Mouse (Mus musculus) embryonic facial prominence, embryonic 14.5 days (tissue): ENCODE measurements around the gene Hoxa4. TPM values are rescaled to one million over a fixed set of nuclear protein-coding genes. Genes with fewer than 3 reads are reported as not detected.

Source experiments
- ATAC-seq: fragments of 200-750 bp; cut with Nextera tagmentation; 2 replicates; pipeline ENCODE4 v1.8.0; 2017; ENCODE audit warnings: low read depth, moderate number of reproducible peaks, moderate TSS enrichment
- DNase-seq: peaks from one replicate; pipeline ENCODE4 v3.0.0-alpha.2; 2015; ENCODE audit warnings: low spot score
- H3K27ac ChIP-seq: fragments of 300-500 bp; sonication (generic); replicated peaks from 2 replicates; pipeline ENCODE4 v1.5.1; 2014; ENCODE audit warnings: low read depth, mild to moderate bottlenecking, low read length, moderate library complexity
- H3K27me3 ChIP-seq: fragments of 300-500 bp; sonication (generic); replicated peaks from 2 replicates; pipeline ENCODE4 v1.6.1; 2014; ENCODE audit warnings: low read length; ENCODE audit not compliant: control insufficient read depth, insufficient read depth
- H3K36me3 ChIP-seq: fragments of 300-500 bp; sonication (generic); 2 replicates; pipeline ENCODE4 v1.6.1; 2014; ENCODE audit warnings: low read length, mixed read lengths; ENCODE audit not compliant: control insufficient read depth, insufficient read depth
- H3K4me1 ChIP-seq: fragments of 300-500 bp; sonication (generic); 2 replicates; pipeline ENCODE4 v1.6.1; 2014; ENCODE audit warnings: antibody characterized with exemption, low read length; ENCODE audit not compliant: control insufficient read depth, insufficient read depth
- H3K4me2 ChIP-seq: fragments of 300-500 bp; sonication (generic); 2 replicates; pipeline ENCODE4 v1.6.1; 2014; ENCODE audit warnings: low read depth, mild to moderate bottlenecking, low read length, moderate library complexity, mixed read lengths
- H3K4me3 ChIP-seq: fragments of 300-500 bp; sonication (generic); 2 replicates; pipeline ENCODE4 v1.5.1; 2014; ENCODE audit warnings: low read depth, mild to moderate bottlenecking, low read length
- H3K9ac ChIP-seq: fragments of 300-500 bp; sonication (generic); 2 replicates; pipeline ENCODE4 v1.6.1; 2014; ENCODE audit warnings: low read depth, mild to moderate bottlenecking, low read length, moderate library complexity, mixed read lengths
- H3K9me3 ChIP-seq: fragments of 300-500 bp; sonication (generic); 2 replicates; pipeline ENCODE4 v1.6.1; 2016; ENCODE audit warnings: low read length; ENCODE audit not compliant: control insufficient read depth
- whole genome bisulfite sequencing: fragments of 180-500 bp; shearing (Covaris S2); extraction: QIAGEN DNeasy Blood & Tissue Kit; methylation state at CpG from one replicate; pipeline ENCODE4 v1.1.7; 2014; 5-methylcytosine and 5-hydroxymethylcytosine counted together
- polyA plus RNA-seq: library from polyadenylated mRNA; unstranded; fragments of >200 nt; fragmentation: Nextera tagmentation; extraction: Ambion mirVana; gene quantifications from 2 replicates; pipeline ENCODE4 v1.2.1, GENCODE M21; 2014

The Hoxa4 gene
- polyA plus RNA-seq, 1 experiment from 2014 or later = 1.1 TPM

GRCm38 (mm10) chr6:52183311-52184080 is 8.1 kb downstream of the Hoxa4 start:
- Histone ChIP-seq H3K4me3 (no peak overlapping the region), H3K9me3 (no peaks in the 10 kb centered on the region), H3K4me1 (no peaks in the 10 kb centered on the region), H3K4me2 (no peak overlapping the region), H3K36me3 (no peaks in the 10 kb centered on the region), H3K9ac (no peak overlapping the region), H3K27ac (no peak overlapping the region), H3K27me3 (peaks cover 99% of the 10 kb centered on the region)
- DNase-seq (no peak), ATAC-seq (no peak)
- WGBS = 13% methylated on average over 10 of the region's 10 CpGs

GRCm38 (mm10) chr6:52182793-52183192 is 8.8 kb downstream of the Hoxa4 start:
- no peak overlapping the region for H3K4me3 ChIP-seq
- no peak for ATAC-seq

GRCm38 (mm10) chr6:52182030-52182429 is 9.5 kb downstream of the Hoxa4 start:
- 25% methylated on average over 2 of the region's 2 CpGs for WGBS

More at GRCm38 (mm10) chr6:52182793-52183192, 8.8 kb downstream of the Hoxa4 start:
- WGBS = 38% methylated on average over 1 of the region's 1 CpGs
- H3K27me3 ChIP-seq = peaks cover 98% of the 10 kb centered on the region
- H3K36me3 ChIP-seq = no peaks in the 10 kb centered on the region
- H3K9me3 ChIP-seq = no peaks in the 10 kb centered on the region
- no peak overlapping the region for H3K9ac ChIP-seq
- H3K27ac ChIP-seq = no peak overlapping the region
- no peak overlapping the region for H3K4me2 ChIP-seq
- DNase-seq = no peak
- no peaks in the 10 kb centered on the region for H3K4me1 ChIP-seq

GRCm38 (mm10) chr6:52180726-52181125 is 10.8 kb downstream of the Hoxa4 start:
- 13% methylated on average over 3 of the region's 3 CpGs for WGBS
- Histone ChIP-seq H3K9me3 (no peaks in the 10 kb centered on the region), H3K4me3 (no peak overlapping the region), H3K9ac (no peak overlapping the region), H3K4me1 (no peaks in the 10 kb centered on the region), H3K36me3 (no peaks in the 10 kb centered on the region), H3K27me3 (peaks cover 98% of the 10 kb centered on the region), H3K27ac (no peak overlapping the region), H3K4me2 (no peak overlapping the region)
- DNase-seq = no peak
- no peak for ATAC-seq

More at GRCm38 (mm10) chr6:52182030-52182429, 9.5 kb downstream of the Hoxa4 start:
- H3K27ac ChIP-seq = no peak overlapping the region
- no peaks in the 10 kb centered on the region for H3K4me1 ChIP-seq
- H3K4me2 ChIP-seq = no peak overlapping the region
- H3K27me3 ChIP-seq = peaks cover 98% of the 10 kb centered on the region
- no peak for ATAC-seq
- H3K9me3 ChIP-seq = no peaks in the 10 kb centered on the region
- no peaks in the 10 kb centered on the region for H3K36me3 ChIP-seq
- no peak for DNase-seq
- H3K4me3 ChIP-seq = no peak overlapping the region
- H3K9ac ChIP-seq = no peak overlapping the region

DNA sequence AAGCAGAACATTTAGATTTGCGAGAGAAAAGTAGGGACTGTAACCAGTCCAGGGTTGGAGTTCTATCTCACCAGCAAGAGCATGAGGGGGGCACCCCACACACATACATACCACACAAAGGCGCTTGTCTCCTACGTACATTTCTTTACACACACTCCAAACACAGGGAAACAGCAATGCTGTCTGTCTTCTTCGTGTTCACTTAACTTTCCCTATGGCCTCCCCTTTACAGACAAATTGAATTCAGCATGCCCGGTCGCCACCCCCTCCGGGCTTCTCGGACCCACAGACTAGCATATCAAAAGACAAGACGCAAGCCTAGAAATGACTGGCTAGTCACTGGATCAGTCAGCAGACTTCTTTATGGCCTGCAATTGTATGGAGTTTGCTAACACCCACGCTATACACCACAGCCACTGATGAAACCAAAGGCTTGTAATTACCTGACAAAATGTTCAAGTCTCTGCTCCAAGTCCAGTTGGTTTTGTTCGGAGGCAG is 11.3 kb downstream of the Hoxa4 start:
- 5% methylated on average over 11 of the region's 11 CpGs for WGBS
- Histone ChIP-seq H3K9me3 (no peaks in the 10 kb centered on the region), H3K4me1 (no peaks in the 10 kb centered on the region), H3K36me3 (no peaks in the 10 kb centered on the region), H3K9ac (no peak overlapping the region), H3K27me3 (peaks cover 98% of the 10 kb centered on the region), H3K27ac (no peak overlapping the region), H3K4me3 (peak overlapping the region; percentile 0; the same call in 1 of the 2 replicates), H3K4me2 (peak overlapping the region; percentile 29; the same call in 1 of the 2 replicates)
- DNase-seq (no peak), ATAC-seq (no peak)

GRCm38 (mm10) chr6:52179690-52180089 is 11.9 kb downstream of the Hoxa4 start:
- Histone ChIP-seq H3K9me3 (no peaks in the 10 kb centered on the region), H3K27me3 (peaks cover 98% of the 10 kb centered on the region), H3K36me3 (no peaks in the 10 kb centered on the region), H3K9ac (no peak overlapping the region), H3K27ac (no peak overlapping the region), H3K4me1 (no peaks in the 10 kb centered on the region), H3K4me2 (peak overlapping the region; percentile 29; the same call in 1 of the 2 replicates), H3K4me3 (peak overlapping the region; percentile 0; the same call in 1 of the 2 replicates)
- ATAC-seq (no peak), DNase-seq (no peak)
- WGBS = 2% methylated on average over 10 of the region's 10 CpGs

DNA sequence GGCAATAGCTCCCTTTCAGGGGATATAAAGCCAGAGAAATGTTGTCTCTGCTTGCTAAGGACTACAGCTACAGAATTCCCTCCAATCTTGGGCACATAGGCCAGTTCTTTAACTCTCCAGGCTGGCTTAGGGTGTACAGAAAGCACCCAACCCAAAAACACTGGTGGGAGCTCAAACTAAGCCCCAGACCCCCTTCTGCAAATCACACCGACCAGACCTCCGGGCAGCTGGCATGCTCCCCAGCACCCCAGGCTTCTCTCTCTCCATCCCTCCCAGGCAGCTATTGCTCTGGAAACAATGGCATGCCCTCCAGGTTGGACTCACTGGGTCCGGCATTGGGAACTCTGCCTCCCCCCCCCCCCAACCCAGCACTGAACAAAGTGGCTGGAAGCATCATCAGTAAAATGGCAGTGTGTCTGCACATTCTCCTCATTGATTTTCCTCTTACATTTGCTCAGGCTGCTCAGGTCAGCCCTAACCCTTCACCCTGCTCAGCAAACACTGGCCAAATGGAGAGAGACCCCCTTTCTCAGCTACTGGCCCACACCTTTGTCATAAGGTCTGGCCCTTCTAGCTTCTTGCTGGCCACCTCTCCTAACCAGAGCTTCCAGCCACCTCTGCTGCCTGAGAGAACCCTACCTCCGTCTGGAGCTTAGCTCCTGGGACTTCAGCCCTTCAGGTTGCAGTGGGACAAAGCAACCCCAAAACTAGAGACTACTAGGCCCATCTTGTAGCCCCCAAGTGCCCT is 12.5 kb downstream of the Hoxa4 start:
- H3K4me2 ChIP-seq = peak overlapping the region; percentile 29; the same call in 1 of the 2 replicates
- H3K27ac ChIP-seq = no peak overlapping the region
- peaks cover 98% of the 10 kb centered on the region for H3K27me3 ChIP-seq
- no peaks in the 10 kb centered on the region for H3K36me3 ChIP-seq
- 1% methylated on average over 4 of the region's 4 CpGs for WGBS
- no peaks in the 10 kb centered on the region for H3K4me1 ChIP-seq
- H3K9me3 ChIP-seq = no peaks in the 10 kb centered on the region
- H3K9ac ChIP-seq = no peak overlapping the region; the same call in 1 of the 2 replicates
- DNase-seq (no peak), ATAC-seq (no peak)
- peak overlapping the region; percentile 0; the same call in 1 of the 2 replicates for H3K4me3 ChIP-seq

- peak overlapping the region; percentile 30; the same call in 1 of the 2 replicates for H3K4me3 ChIP-seq
- WGBS = 6% methylated on average over 9 of the region's 9 CpGs
- no peaks in the 10 kb centered on the region for H3K9me3 ChIP-seq
- H3K27ac ChIP-seq = no peak overlapping the region; the same call in 1 of the 2 replicates
- peak overlapping the region; percentile 43; the same call in 1 of the 2 replicates for H3K9ac ChIP-seq
- no peaks in the 10 kb centered on the region for H3K36me3 ChIP-seq
- no peak for DNase-seq
- H3K27me3 ChIP-seq = peaks cover 98% of the 10 kb centered on the region
- H3K4me2 ChIP-seq = peak overlapping the region; percentile 36; the same call in 1 of the 2 replicates
- no peaks in the 10 kb centered on the region for H3K4me1 ChIP-seq
- ATAC-seq = no peak
These were observed 13.7 kb downstream of the Hoxa4 start for GRCm38 (mm10) chr6:52177806-52178205.
